Mouse (Mus musculus) thymus, adult 2 months (tissue): ENCODE data around the gene Opcml. TPM values are rescaled to one million over a fixed set of nuclear protein-coding genes. Genes with fewer than 3 reads are reported as not detected.

ENCODE experiments used
- DNase-seq: peaks from one replicate; pipeline ENCODE4 v3.0.0; 2021
- H3K27ac ChIP-seq: fragments of 200-500 bp; 2 replicates; pipeline ENCODE4 v1.5.1; 2012; ENCODE audit warnings: low read length, control low read depth; ENCODE audit not compliant: control insufficient read depth, insufficient read depth
- H3K27me3 ChIP-seq: fragments of 200-500 bp; 2 replicates; pipeline ENCODE4 v1.6.1; 2012; ENCODE audit warnings: mild to moderate bottlenecking, low read length, moderate library complexity, mixed read lengths; ENCODE audit not compliant: control insufficient read depth, insufficient read depth
- H3K36me3 ChIP-seq: fragments of 200-500 bp; 2 replicates; pipeline ENCODE4 v1.6.1; 2012; ENCODE audit warnings: mild to moderate bottlenecking, low read length, moderate library complexity; ENCODE audit not compliant: control insufficient read depth, insufficient read depth
- H3K4me1 ChIP-seq: fragments of 200-500 bp; replicated peaks from 2 replicates; pipeline ENCODE4 v1.6.1; 2012; ENCODE audit warnings: low read length; ENCODE audit not compliant: control insufficient read depth, insufficient read depth
- H3K4me3 ChIP-seq: fragments of 200-500 bp; 2 replicates; pipeline ENCODE4 v1.5.1; 2012; ENCODE audit warnings: mild to moderate bottlenecking, low read length, control low read depth, moderate library complexity; ENCODE audit not compliant: control insufficient read depth, insufficient read depth
- CTCF ChIP-seq: fragments of 200-500 bp; IDR thresholded peaks from 2 replicates; pipeline ENCODE4 v1.5.1; 2012; ENCODE audit warnings: mild to moderate bottlenecking, control low read depth, low read length, moderate library complexity, borderline replicate concordance; ENCODE audit not compliant: control insufficient read depth, poor library complexity, insufficient read depth; ENCODE audit errors: extremely low read depth
- POLR2A ChIP-seq: fragments of 200-500 bp; IDR thresholded peaks from 2 replicates; pipeline ENCODE4 v1.6.1; 2012; ENCODE audit warnings: mild to moderate bottlenecking, low read length, control low read depth, moderate library complexity; ENCODE audit not compliant: control insufficient read depth, poor library complexity, insufficient read depth; ENCODE audit errors: extremely low read depth
- WGBS: fragments of 180-500 bp; shearing (Covaris S2); methylation state at CpG from one replicate; pipeline ENCODE4 v1.1.7; 2018; 5-methylcytosine and 5-hydroxymethylcytosine counted together
- polyA plus RNA-seq: library from polyadenylated mRNA; depleted of rRNA; stranded (reverse); fragments of >200 nt; gene quantifications from 2 replicates; pipeline ENCODE4 v1.2.3, GENCODE M21; 2012

Opcml gene
- polyA plus RNA-seq, 1 experiment, result 0.82 TPM

DNA sequence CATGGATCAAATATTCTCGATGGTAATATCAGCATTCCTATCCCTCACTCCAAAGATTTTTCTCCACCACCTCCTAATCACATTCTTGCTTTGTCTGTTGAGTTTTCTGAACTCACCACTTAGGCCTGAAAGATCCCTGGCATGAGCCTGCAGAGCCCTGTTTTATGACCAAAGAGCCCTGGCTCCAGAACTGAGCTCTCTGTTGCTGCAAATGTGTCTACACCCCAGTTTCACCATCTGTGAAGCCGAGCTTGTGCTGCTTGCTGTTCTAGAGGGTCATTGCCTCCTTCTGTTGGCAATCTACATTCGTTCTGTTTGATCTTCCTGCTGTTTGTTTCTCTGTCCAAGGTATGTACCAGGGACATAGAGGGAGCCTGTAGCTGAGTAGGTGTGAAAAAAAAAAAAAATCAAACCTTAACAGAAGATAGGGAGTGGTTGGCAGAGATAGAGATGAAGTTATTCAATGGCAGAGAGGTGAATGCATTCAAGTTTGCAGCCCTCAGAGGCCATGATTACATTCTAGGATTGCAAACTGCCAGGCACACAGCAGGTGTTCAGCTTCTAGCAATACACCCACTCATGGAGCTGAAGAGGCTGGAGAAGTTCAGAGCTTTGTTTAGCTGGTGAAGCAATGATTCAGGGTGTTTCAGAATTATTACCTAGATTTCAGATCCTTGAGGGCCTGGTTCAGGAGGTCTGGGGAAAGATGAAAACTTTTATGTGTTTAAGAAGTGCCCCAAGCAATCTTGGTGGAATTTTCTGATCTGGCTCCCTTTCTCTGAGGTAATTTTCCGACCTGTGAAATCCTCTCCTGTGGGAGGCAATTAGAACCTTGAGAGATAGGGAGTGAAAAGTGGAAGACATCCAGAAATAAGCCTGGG, 133.6 kb downstream of the Opcml start:
- Histone ChIP-seq H3K27ac (no peak overlapping the region), H3K27me3 (no peaks in the 10 kb centered on the region), H3K36me3 (no peaks in the 10 kb centered on the region), H3K4me3 (no peak overlapping the region), H3K4me1 (no peaks in the 10 kb centered on the region)
- no peak for DNase-seq
- TF ChIP-seq CTCF (no peak), POLR2A (no peak)
- WGBS, result 67% methylated on average over 4 of the region's 4 CpGs

- Histone ChIP-seq H3K4me3 (no peak overlapping the region), H3K36me3 (no peaks in the 10 kb centered on the region), H3K27me3 (no peaks in the 10 kb centered on the region), H3K27ac (no peak overlapping the region), H3K4me1 (no peaks in the 10 kb centered on the region)
- no peak for DNase-seq
- no peak for TF ChIP-seq CTCF
- TF ChIP-seq POLR2A, result no peak
- 86% methylated on average over 2 of the region's 2 CpGs for WGBS
These were observed 135.1 kb downstream of the Opcml start for GRCm38 (mm10) chr9:27925650-27926049.

DNA sequence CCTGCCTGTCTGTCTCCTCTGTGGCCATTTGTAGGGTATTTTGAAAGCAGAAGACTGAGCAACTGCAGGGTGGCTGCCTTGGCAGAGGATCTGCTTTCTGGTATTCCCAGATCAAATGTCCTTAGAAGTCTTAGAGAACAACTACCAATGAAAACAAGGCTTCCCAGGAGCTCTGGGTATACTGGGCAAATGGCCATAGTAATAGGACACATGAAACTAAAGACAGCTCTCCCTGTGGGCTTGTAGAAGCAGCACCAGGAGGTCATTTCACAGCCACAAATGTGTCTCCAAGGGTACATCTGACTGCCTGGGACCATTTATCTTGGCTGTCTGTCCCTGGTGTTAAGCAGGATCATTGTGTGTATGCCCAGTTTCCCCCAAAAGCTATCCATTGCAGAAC, 146.7 kb downstream of the Opcml start:
- Histone ChIP-seq H3K27ac (no peak overlapping the region), H3K4me1 (no peaks in the 10 kb centered on the region), H3K36me3 (no peaks in the 10 kb centered on the region), H3K27me3 (no peaks in the 10 kb centered on the region), H3K4me3 (no peak overlapping the region)
- DNase-seq, result no peak
- TF ChIP-seq CTCF (no peak), POLR2A (no peak)

- TF ChIP-seq POLR2A, result no peak
- TF ChIP-seq CTCF, result no peak
- Histone ChIP-seq H3K27me3 (no peaks in the 10 kb centered on the region), H3K36me3 (no peaks in the 10 kb centered on the region), H3K4me3 (no peak overlapping the region), H3K27ac (no peak overlapping the region), H3K4me1 (no peaks in the 10 kb centered on the region)
- no peak for DNase-seq
- 72% methylated on average over 5 of the region's 5 CpGs for WGBS
These were observed 147.1 kb downstream of the Opcml start for GRCm38 (mm10) chr9:27937660-27938059.

- H3K4me3 ChIP-seq, result no peak overlapping the region
- DNase-seq, result no peak
- no peak overlapping the region for H3K27ac ChIP-seq
- no peak for TF ChIP-seq CTCF
- no peak for TF ChIP-seq POLR2A
- 84% methylated on average over 11 of the region's 11 CpGs for WGBS
- H3K27me3 ChIP-seq, result no peaks in the 10 kb centered on the region
- no peaks in the 10 kb centered on the region for H3K36me3 ChIP-seq
- no peaks in the 10 kb centered on the region for H3K4me1 ChIP-seq
These were observed 154.9 kb downstream of the Opcml start for GRCm38 (mm10) chr9:27945323-27946010.

- WGBS, result 80% methylated on average over 5 of the region's 5 CpGs
- H3K27ac ChIP-seq, result no peak overlapping the region
- no peak for TF ChIP-seq CTCF
- no peaks in the 10 kb centered on the region for H3K4me1 ChIP-seq
- H3K4me3 ChIP-seq, result no peak overlapping the region
- H3K36me3 ChIP-seq, result no peaks in the 10 kb centered on the region
- no peaks in the 10 kb centered on the region for H3K27me3 ChIP-seq
- no peak for DNase-seq
These were observed 160.5 kb downstream of the Opcml start for GRCm38 (mm10) chr9:27951110-27951509.
